Mouse (Mus musculus): ENCODE data around the gene Cxadr. TPM values are rescaled to one million over a fixed set of nuclear protein-coding genes. Genes with fewer than 3 reads are reported as not detected.
A peak's percentile ranks its signal among the peaks of the same experiment; 100 is the strongest.

Cxadr gene
- polyA plus RNA-seq, 1 experiment from 2014 or later: 51.4 TPM

DNA sequence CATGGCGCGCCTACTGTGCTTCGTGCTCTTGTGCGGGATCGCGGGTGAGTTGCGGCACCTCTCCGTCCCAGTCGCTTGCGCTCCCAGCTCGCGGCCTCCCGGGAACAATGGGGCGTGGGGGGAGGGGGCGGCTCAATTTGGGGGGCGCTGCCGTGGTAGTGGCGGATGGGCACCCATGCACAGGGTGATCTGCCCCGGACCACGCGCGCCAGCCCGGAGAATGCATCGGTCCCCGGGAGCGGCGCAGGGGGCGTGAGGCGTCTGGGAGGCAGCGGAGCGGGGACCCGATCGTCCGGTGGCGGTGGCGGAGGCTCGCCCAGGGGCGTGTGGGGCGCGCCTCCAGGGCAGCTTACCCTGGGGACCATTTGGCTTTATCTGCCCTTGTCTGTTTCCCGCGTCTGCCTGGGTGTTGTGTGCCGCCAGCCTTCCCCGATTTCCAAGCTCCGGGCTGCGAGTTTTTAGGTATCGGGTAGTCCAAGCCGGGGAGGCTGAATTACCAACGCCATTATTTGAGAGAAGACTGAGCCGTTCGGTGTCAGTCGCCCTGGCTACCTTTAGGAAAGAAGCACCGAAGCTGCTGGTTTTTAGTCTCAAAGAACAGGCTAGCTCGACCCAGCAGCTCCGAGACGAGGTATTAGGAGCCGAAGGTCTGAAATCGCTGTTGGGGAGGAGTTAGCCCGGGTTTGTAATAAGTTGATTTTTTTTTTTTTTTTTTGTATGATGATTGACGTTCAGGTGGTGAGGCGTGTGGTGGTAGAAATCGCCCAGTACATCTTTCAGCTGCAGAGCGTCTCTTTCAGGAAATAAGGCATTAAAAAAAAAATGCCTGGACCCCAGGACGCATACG lies 765 bp downstream of the Cxadr start:
- H3K27me3 ChIP-seq (replicated peaks; ENCODE audit: control insufficient read depth, insufficient read depth, low read length): no peaks in the 10 kb centered on the region
- H3K4me2 ChIP-seq (ENCODE audit: low read depth, low read length): peak overlapping the region; percentile 88
- 0 out of 2 replicates have a peak, but pooled peaks cover 2% of the 10 kb centered on the region for H3K4me1 ChIP-seq (ENCODE audit: control insufficient read depth, insufficient read depth, low read length)
- no peaks in the 10 kb centered on the region for H3K36me3 ChIP-seq (ENCODE audit: control insufficient read depth, insufficient read depth, low read length)
- no peaks in the 10 kb centered on the region for H3K9me3 ChIP-seq (ENCODE audit: control insufficient read depth, low read length)
- peak; percentile 66 for ATAC-seq
- H3K27ac ChIP-seq (ENCODE audit: low read length): peak overlapping the region; percentile 89
- H3K4me3 ChIP-seq (ENCODE audit: low read length): peak overlapping the region; percentile 81
- H3K9ac ChIP-seq (ENCODE audit: low read depth, low read length): peak overlapping the region; percentile 90
- WGBS: under 1% methylated on average over 65 of the region's 65 CpGs

DNA sequence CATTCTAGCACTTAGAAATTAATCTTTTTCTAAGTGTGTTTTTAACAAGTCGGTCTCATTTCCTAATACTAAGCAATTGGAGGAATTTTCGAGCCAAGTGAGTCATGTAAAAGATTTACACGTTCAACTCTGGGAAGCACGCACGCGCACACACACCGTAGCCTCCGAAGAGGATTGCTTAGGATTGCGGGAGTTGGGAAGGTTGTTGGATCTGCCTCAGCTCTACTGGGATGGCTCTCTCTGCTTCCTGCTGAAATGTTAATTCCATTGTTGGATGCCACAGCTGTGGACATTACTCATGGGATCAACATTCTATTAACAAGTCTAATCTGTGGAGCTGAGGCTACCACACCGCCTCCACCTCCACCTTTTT lies 1.4 kb downstream of the Cxadr start:
- ATAC-seq: no peak
- 0 out of 2 replicates have a peak, but pooled peaks cover 2% of the 10 kb centered on the region for H3K4me1 ChIP-seq (ENCODE audit: control insufficient read depth, insufficient read depth, low read length)
- H3K4me3 ChIP-seq (ENCODE audit: low read length): peak overlapping the region; percentile 81
- H3K36me3 ChIP-seq (ENCODE audit: control insufficient read depth, insufficient read depth, low read length): no peaks in the 10 kb centered on the region
- peak overlapping the region; percentile 89 for H3K27ac ChIP-seq (ENCODE audit: low read length)
- H3K9me3 ChIP-seq (ENCODE audit: control insufficient read depth, low read length): no peaks in the 10 kb centered on the region
- H3K9ac ChIP-seq (ENCODE audit: low read depth, low read length): peak overlapping the region; percentile 90
- H3K4me2 ChIP-seq (ENCODE audit: low read depth, low read length): peak overlapping the region; percentile 88
- WGBS: 5% methylated on average over 10 of the region's 10 CpGs
- no peaks in the 10 kb centered on the region for H3K27me3 ChIP-seq (replicated peaks; ENCODE audit: control insufficient read depth, insufficient read depth, low read length)

DNA sequence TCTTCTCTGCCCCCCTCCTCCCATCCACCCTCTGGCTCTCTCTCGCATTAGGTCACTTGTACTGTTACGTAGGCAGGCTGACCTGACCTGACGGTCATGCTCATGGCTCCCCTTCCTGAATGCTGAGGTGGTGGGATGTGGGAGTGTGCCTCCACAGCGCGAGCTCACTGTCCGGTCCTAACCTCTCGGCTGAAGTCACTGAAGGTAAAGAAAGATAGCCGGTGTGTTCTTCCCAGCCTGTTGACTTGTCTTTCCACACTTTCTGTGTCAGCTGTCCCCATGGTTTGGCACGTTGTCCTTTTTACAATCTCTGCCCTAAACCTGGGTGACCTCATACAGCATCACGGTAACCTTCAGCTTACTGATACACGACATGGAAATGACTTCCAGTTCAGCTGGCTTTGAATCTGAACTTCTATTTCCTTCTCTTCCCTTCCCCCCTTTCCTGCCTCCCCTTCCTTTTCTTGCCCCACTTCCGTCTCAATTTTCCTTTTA lies 4.4 kb downstream of the Cxadr start:
- peaks cover 7% of the 10 kb centered on the region; the same call in 1 of the 2 replicates for H3K4me1 ChIP-seq (ENCODE audit: control insufficient read depth, insufficient read depth, low read length)
- H3K27ac ChIP-seq (ENCODE audit: low read length): no peak overlapping the region
- whole genome bisulfite sequencing: 79% methylated on average over 12 of the region's 12 CpGs
- H3K4me3 ChIP-seq (ENCODE audit: low read length): no peak overlapping the region
- H3K4me2 ChIP-seq (ENCODE audit: low read depth, low read length): no peak overlapping the region
- no peak for ATAC-seq
- H3K36me3 ChIP-seq (ENCODE audit: control insufficient read depth, insufficient read depth, low read length): no peaks in the 10 kb centered on the region
- no peaks in the 10 kb centered on the region for H3K27me3 ChIP-seq (replicated peaks; ENCODE audit: control insufficient read depth, insufficient read depth, low read length)
- H3K9me3 ChIP-seq (ENCODE audit: control insufficient read depth, low read length): no peaks in the 10 kb centered on the region
- H3K9ac ChIP-seq (ENCODE audit: low read depth, low read length): no peak overlapping the region

DNA sequence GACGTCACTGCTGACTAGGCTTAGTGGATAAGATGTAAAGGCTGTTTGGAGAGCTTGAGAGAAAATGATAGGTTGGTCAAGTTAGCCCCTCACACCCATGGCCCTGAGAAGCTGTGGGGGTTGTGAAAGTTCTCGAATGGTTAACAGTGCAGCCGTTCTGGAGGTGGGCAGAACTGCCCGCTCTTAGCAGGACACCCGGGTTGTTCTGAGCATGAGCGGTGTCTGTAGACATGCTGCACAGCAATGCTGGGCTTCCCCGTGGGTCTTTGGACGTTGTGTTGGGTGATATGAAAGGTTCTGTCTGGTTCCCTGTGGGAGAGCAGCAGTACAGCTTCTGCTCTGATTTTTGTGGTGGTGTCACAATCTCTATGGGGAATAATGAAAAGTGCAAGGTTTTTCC lies 5.3 kb downstream of the Cxadr start:
- no peak for ATAC-seq
- H3K9ac ChIP-seq (ENCODE audit: low read depth, low read length): no peak overlapping the region
- H3K27me3 ChIP-seq (replicated peaks; ENCODE audit: control insufficient read depth, insufficient read depth, low read length): no peaks in the 10 kb centered on the region
- H3K4me3 ChIP-seq (ENCODE audit: low read length): no peak overlapping the region
- 81% methylated on average over 8 of the region's 8 CpGs for WGBS
- no peak overlapping the region for H3K27ac ChIP-seq (ENCODE audit: low read length)
- H3K9me3 ChIP-seq (ENCODE audit: control insufficient read depth, low read length): no peaks in the 10 kb centered on the region
- H3K4me1 ChIP-seq (ENCODE audit: control insufficient read depth, insufficient read depth, low read length): peaks cover 13% of the 10 kb centered on the region; the same call in 1 of the 2 replicates
- no peaks in the 10 kb centered on the region for H3K36me3 ChIP-seq (ENCODE audit: control insufficient read depth, insufficient read depth, low read length)
- no peak overlapping the region for H3K4me2 ChIP-seq (ENCODE audit: low read depth, low read length)

DNA sequence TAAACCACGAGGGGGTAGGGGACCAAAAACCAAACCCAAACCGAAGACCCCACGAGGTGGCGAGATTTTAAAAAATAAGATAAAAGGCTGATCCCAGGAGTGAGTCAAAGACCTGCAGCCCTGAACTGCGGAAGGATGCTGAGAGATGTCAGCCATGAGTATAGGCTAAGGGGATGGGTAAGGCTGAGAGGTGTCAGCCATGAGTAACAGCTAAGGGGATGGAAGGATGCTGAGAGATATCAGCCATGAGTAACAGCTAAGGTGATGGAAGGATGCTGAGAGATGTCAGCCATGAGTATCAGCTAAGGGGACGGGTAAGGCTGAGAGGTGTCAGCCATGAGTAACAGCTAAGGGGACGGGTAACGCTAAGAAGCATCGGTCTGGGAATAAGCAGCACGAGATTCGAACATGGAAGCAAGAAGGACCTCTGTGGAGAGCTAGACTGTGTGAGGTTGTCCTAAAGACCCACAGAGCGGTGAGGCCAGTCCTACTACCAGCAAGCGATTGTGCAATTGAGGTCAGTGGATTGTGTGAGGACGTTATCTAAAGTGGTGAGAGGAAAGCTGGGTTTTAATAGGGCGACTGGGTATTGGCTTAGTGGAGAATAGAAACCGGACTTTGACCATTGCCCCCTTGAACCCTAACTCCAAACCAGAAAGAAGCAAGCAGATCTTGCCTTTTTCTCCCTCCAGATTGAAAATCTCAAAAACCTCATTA lies 6.3 kb downstream of the Cxadr start:
- Histone ChIP-seq H3K27me3 (replicated peaks; ENCODE audit: control insufficient read depth, insufficient read depth, low read length) (no peaks in the 10 kb centered on the region), H3K4me3 (ENCODE audit: low read length) (no peak overlapping the region), H3K4me2 (ENCODE audit: low read depth, low read length) (no peak overlapping the region), H3K4me1 (ENCODE audit: control insufficient read depth, insufficient read depth, low read length) (peaks cover 14% of the 10 kb centered on the region; the same call in 1 of the 2 replicates), H3K27ac (ENCODE audit: low read length) (peak overlapping the region; percentile 74), H3K36me3 (ENCODE audit: control insufficient read depth, insufficient read depth, low read length) (no peaks in the 10 kb centered on the region), H3K9me3 (ENCODE audit: control insufficient read depth, low read length) (no peaks in the 10 kb centered on the region), H3K9ac (ENCODE audit: low read depth, low read length) (no peak overlapping the region)
- ATAC-seq: peak; percentile 89
- WGBS: 87% methylated on average over 16 of the region's 16 CpGs

DNA sequence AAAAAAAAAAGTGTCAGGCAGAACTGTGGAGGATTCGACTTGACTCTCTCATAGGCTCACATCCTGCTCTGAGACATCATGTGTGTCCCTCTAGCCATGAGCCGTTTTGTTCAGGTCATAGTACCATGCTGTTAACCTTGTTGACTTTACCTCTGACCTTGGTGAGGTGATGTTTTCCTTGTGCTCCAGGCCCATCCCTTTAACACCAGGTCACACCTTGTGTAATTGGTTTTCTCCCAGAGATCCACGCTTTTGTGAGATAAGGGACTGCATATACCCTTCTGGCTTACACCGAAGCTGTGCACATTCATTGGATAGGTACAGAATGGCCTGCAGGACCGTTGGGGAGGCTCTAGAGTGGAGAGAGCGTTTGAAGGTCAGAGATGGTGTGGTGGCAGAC lies 8.0 kb downstream of the Cxadr start:
- 0 out of 2 replicates have a peak overlapping the region, but pooled peaks have one; percentile 20 for H3K27ac ChIP-seq (ENCODE audit: low read length)
- no peaks in the 10 kb centered on the region for H3K27me3 ChIP-seq (replicated peaks; ENCODE audit: control insufficient read depth, insufficient read depth, low read length)
- H3K36me3 ChIP-seq (ENCODE audit: control insufficient read depth, insufficient read depth, low read length): no peaks in the 10 kb centered on the region
- no peak overlapping the region for H3K4me3 ChIP-seq (ENCODE audit: low read length)
- no peak overlapping the region for H3K9ac ChIP-seq (ENCODE audit: low read depth, low read length)
- peaks cover 14% of the 10 kb centered on the region; the same call in 1 of the 2 replicates for H3K4me1 ChIP-seq (ENCODE audit: control insufficient read depth, insufficient read depth, low read length)
- H3K4me2 ChIP-seq (ENCODE audit: low read depth, low read length): no peak overlapping the region
- peak; percentile 63 for ATAC-seq
- 56% methylated on average over 6 of the region's 6 CpGs for WGBS
- H3K9me3 ChIP-seq (ENCODE audit: control insufficient read depth, low read length): no peaks in the 10 kb centered on the region

DNA sequence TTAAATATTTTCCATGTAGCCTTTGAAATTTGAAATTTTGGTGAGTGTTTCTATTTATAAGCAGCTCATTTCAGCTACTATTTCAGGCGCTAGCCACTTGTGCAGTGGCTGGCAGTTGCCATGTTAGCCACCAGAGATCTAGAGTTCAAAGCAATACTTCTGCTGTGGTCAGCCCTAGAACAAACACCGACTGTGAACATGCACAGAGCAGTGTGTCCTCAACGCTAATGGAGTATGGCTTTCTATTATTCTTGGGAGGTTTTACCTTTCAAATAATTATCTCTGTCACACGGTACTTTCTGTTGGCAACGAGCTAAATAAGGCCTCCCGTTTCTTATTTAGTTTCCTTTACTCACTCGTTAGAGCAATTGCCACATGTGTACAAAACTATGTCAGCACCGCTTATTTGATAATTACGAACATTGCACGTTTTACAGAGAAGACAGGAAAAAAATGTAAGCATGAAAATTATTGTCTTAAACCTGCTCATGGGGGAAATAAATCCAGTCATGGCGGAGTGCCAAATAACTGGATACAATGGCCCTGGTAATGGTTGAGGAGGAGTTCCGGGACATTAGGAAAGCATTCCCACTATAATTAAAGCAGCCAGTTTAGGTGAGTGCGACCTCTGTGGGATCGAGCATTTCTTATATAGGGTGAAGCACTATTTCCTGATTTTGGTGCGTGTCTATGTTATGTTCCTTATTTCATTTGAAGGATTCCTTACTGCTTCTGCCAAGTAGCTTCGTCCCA lies 12.0 kb downstream of the Cxadr start:
- no peak overlapping the region for H3K9ac ChIP-seq (ENCODE audit: low read depth, low read length)
- no peak overlapping the region for H3K4me2 ChIP-seq (ENCODE audit: low read depth, low read length)
- H3K27ac ChIP-seq (ENCODE audit: low read length): no peak overlapping the region
- ATAC-seq: no peak
- 65% methylated on average over 16 of the region's 16 CpGs for WGBS
- no peaks in the 10 kb centered on the region for H3K9me3 ChIP-seq (ENCODE audit: control insufficient read depth, low read length)
- no peaks in the 10 kb centered on the region for H3K27me3 ChIP-seq (replicated peaks; ENCODE audit: control insufficient read depth, insufficient read depth, low read length)
- no peaks in the 10 kb centered on the region for H3K36me3 ChIP-seq (ENCODE audit: control insufficient read depth, insufficient read depth, low read length)
- H3K4me3 ChIP-seq (ENCODE audit: low read length): no peak overlapping the region
- H3K4me1 ChIP-seq (ENCODE audit: control insufficient read depth, insufficient read depth, low read length): peaks cover 12% of the 10 kb centered on the region; the same call in 1 of the 2 replicates

DNA sequence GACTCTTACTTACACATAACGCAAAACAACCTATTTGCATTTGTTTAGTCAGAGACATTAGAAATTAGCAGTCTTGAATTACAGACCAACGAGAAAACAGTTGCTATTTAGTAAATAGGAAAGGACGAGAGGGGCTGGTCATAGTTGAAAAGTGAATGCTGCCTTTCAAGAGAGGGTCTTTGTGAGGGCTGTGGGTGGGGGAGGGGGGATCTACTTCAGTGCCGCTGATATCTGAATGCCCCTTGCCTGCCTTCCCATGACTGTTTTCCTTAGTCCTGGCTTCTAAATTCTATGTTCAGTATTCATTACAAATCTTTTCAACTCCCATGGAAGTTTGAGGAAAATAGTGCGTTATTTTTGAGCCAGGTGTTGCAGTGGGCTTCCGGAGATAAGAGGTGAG lies 12.7 kb downstream of the Cxadr start:
- H3K9me3 ChIP-seq (ENCODE audit: control insufficient read depth, low read length): no peaks in the 10 kb centered on the region
- no peak overlapping the region for H3K4me2 ChIP-seq (ENCODE audit: low read depth, low read length)
- H3K9ac ChIP-seq (ENCODE audit: low read depth, low read length): no peak overlapping the region
- no peak overlapping the region for H3K27ac ChIP-seq (ENCODE audit: low read length)
- no peaks in the 10 kb centered on the region for H3K27me3 ChIP-seq (replicated peaks; ENCODE audit: control insufficient read depth, insufficient read depth, low read length)
- WGBS: 71% methylated on average over 6 of the region's 6 CpGs
- H3K4me1 ChIP-seq (ENCODE audit: control insufficient read depth, insufficient read depth, low read length): peaks cover 13% of the 10 kb centered on the region; the same call in 1 of the 2 replicates
- ATAC-seq: no peak
- H3K4me3 ChIP-seq (ENCODE audit: low read length): no peak overlapping the region
- no peaks in the 10 kb centered on the region for H3K36me3 ChIP-seq (ENCODE audit: control insufficient read depth, insufficient read depth, low read length)

DNA sequence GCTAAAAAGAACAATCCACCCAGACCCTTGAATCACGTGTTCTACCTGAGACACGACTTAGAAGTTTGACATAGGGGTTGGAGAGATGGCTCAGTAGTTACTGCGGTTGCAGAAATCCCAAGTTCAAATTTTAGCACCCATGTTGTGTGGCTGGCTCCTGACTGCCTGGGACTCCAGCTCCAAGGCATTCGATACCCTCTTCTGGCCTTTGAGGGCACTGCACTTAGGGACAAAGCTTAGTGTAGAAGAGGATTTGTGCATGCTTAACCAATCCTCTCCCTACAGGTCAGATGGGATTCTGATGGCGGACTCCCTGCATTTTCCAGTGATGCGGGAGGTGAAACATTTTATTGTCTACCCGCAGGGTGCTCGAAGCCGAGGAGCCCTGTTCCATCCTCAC lies 15.6 kb downstream of the Cxadr start:
- Histone ChIP-seq H3K4me1 (ENCODE audit: control insufficient read depth, insufficient read depth, low read length) (0 out of 2 replicates have a peak, but pooled peaks cover 7% of the 10 kb centered on the region), H3K27me3 (replicated peaks; ENCODE audit: control insufficient read depth, insufficient read depth, low read length) (no peaks in the 10 kb centered on the region), H3K9ac (ENCODE audit: low read depth, low read length) (no peak overlapping the region), H3K4me3 (ENCODE audit: low read length) (no peak overlapping the region), H3K9me3 (ENCODE audit: control insufficient read depth, low read length) (no peaks in the 10 kb centered on the region), H3K36me3 (ENCODE audit: control insufficient read depth, insufficient read depth, low read length) (no peaks in the 10 kb centered on the region), H3K4me2 (ENCODE audit: low read depth, low read length) (no peak overlapping the region), H3K27ac (ENCODE audit: low read length) (no peak overlapping the region)
- no peak for ATAC-seq
- 84% methylated on average over 9 of the region's 9 CpGs for WGBS

Data from intestine, embryonic 16.5 days (tissue).